Comparison of ENCODE assay signal across 8 mouse cellular contexts in genomic region chr2:114853715-114854530, GRCm38 (mm10).
DNase-seq lines count a peak whose midpoint lies in the region; ATAC-seq and TF ChIP-seq lines count a peak whose summit lies in the region.

No protein-coding gene starts in this region.

- DNase-seq in adrenal gland, postnatal 4 days (ENCODE audit: low spot score in 2 of 2), result peak; percentile 28 to 55
- peak; percentile 85 for DNase-seq in kidney, postnatal 14 days
- DNase-seq in liver, embryonic 14.5 days (ENCODE audit: low read depth in 3 of 3, low spot score in 3 of 3), result peak in 1 of 3 experiments; percentile 1
- peak; percentile 12 for DNase-seq in ovary, adult 18-20 months (ENCODE audit: low spot score)
- peak; percentile 74 for DNase-seq in urinary bladder, postnatal 14 days (ENCODE audit: low spot score)

- H3K4me3 ChIP-seq in C2C12 (ENCODE audit: insufficient read depth, poor library complexity, severe bottlenecking), result no peak overlapping the region
- no peak overlapping the region for H3K4me3 ChIP-seq in embryonic facial prominence, embryonic 13.5 days
- no peak overlapping the region for H3K4me3 ChIP-seq in heart, embryonic 16.5 days (ENCODE audit: low read length)
- no peak overlapping the region for H3K4me3 ChIP-seq in liver, embryonic 14.5 days (ENCODE audit: insufficient read depth in 1 of 2, low read depth in 2 of 2, low read length in 2 of 2)

- WGBS in embryonic facial prominence, embryonic 13.5 days, result 26% methylated on average over 13 of the region's 13 CpGs
- WGBS in heart, embryonic 16.5 days, result 43% methylated on average over 13 of the region's 13 CpGs
- 45% methylated on average over 13 of the region's 13 CpGs for WGBS in liver, embryonic 14.5 days (ENCODE audit: insufficient replicate concordance)

- no peak overlapping the region for H3ac ChIP-seq in C2C12 (ENCODE audit: control insufficient read depth, insufficient read length, low read depth)

- peaks cover 4% of the 10 kb centered on the region; the same call in 1 of the 2 replicates for H3K4me1 ChIP-seq in embryonic facial prominence, embryonic 13.5 days
- H3K4me1 ChIP-seq in heart, embryonic 16.5 days (ENCODE audit: control insufficient read depth, insufficient read depth, low read length), result no peaks in the 10 kb centered on the region
- no peaks in the 10 kb centered on the region for H3K4me1 ChIP-seq in liver, embryonic 14.5 days (replicated peaks; ENCODE audit: control insufficient read depth in 2 of 2, insufficient read depth in 2 of 2, low read length in 1 of 2)

- H3K36me3 ChIP-seq in C2C12 (ENCODE audit: control insufficient read depth, insufficient read depth), result no peaks in the 10 kb centered on the region
- no peaks in the 10 kb centered on the region for H3K36me3 ChIP-seq in embryonic facial prominence, embryonic 13.5 days
- no peaks in the 10 kb centered on the region for H3K36me3 ChIP-seq in heart, embryonic 16.5 days (ENCODE audit: control insufficient read depth, insufficient read depth)
- no peaks in the 10 kb centered on the region for H3K36me3 ChIP-seq in liver, embryonic 14.5 days (replicated peaks; ENCODE audit: control insufficient read depth, insufficient read depth, low read depth)

- H3K79me3 ChIP-seq in C2C12 (ENCODE audit: low read depth), result no peaks in the 10 kb centered on the region

- TF ChIP-seq CTCF in C2C12 (IDR thresholded peaks at IDR 0.05; ENCODE audit: control insufficient read depth, insufficient read depth, insufficient read length), result peak; percentile 59
- peak; percentile 72 for TF ChIP-seq CTCF in liver, embryonic 14.5 days (IDR thresholded peaks at IDR 0.05; ENCODE audit: low read depth)

- no peaks in the 10 kb centered on the region for H3K27me3 ChIP-seq in C2C12 (ENCODE audit: control insufficient read depth, insufficient read depth, insufficient read length)
- H3K27me3 ChIP-seq in embryonic facial prominence, embryonic 13.5 days, result no peaks in the 10 kb centered on the region
- no peaks in the 10 kb centered on the region for H3K27me3 ChIP-seq in heart, embryonic 16.5 days (ENCODE audit: control insufficient read depth, insufficient read depth, low read length)
- no peaks in the 10 kb centered on the region for H3K27me3 ChIP-seq in liver, embryonic 14.5 days (ENCODE audit: control insufficient read depth, insufficient read depth, low read length)

- H3K9me3 ChIP-seq in embryonic facial prominence, embryonic 13.5 days, result no peaks in the 10 kb centered on the region
- no peaks in the 10 kb centered on the region for H3K9me3 ChIP-seq in heart, embryonic 16.5 days (replicated peaks; ENCODE audit: control insufficient read depth, low read length)
- no peaks in the 10 kb centered on the region for H3K9me3 ChIP-seq in liver, embryonic 14.5 days (ENCODE audit: control insufficient read depth, low read length)

- H3K79me2 ChIP-seq in C2C12 (ENCODE audit: control insufficient read depth, insufficient read depth), result no peaks in the 10 kb centered on the region

- peak; percentile 78 for ATAC-seq in embryonic facial prominence, embryonic 13.5 days (ENCODE audit: insufficient number of reproducible peaks, insufficient read depth, low FRiP score, low TSS enrichment, low read depth)
- ATAC-seq in heart, embryonic 16.5 days (replicated peaks; ENCODE audit: extremely low read depth, insufficient read depth, low FRiP score), result peak; percentile 41; the same call in 1 of the 2 replicates
- ATAC-seq in liver, embryonic 14.5 days (ENCODE audit: insufficient read depth), result no peak

- peak overlapping the region; percentile 28 for H3K4me2 ChIP-seq in embryonic facial prominence, embryonic 13.5 days
- no peak overlapping the region for H3K4me2 ChIP-seq in heart, embryonic 16.5 days (ENCODE audit: low read depth, low read length)
- H3K4me2 ChIP-seq in liver, embryonic 14.5 days (ENCODE audit: low read depth), result no peak overlapping the region

- no peak overlapping the region for H3K9ac ChIP-seq in embryonic facial prominence, embryonic 13.5 days
- H3K9ac ChIP-seq in heart, embryonic 16.5 days (ENCODE audit: low read length), result no peak overlapping the region
- no peak overlapping the region for H3K9ac ChIP-seq in liver, embryonic 14.5 days (replicated peaks)

- TF ChIP-seq EP300 in liver, embryonic 14.5 days (IDR thresholded peaks at IDR 0.05; ENCODE audit: low read depth), result no peak

- H3K27ac ChIP-seq in embryonic facial prominence, embryonic 13.5 days, result no peak overlapping the region
- no peak overlapping the region for H3K27ac ChIP-seq in heart, embryonic 16.5 days (ENCODE audit: low read length)
- H3K27ac ChIP-seq in liver, embryonic 14.5 days, result no peak overlapping the region

TF ChIP-seq in C2C12, 6 proteins besides CTCF, POLR2A, EP300 and RAD21:
- TF ChIP-seq CEBPB (IDR thresholded peaks at IDR 0.05; ENCODE audit: low read depth) (no peak), USF1 (IDR thresholded peaks at IDR 0.05; ENCODE audit: low read depth) (no peak), MYOD1 (IDR thresholded peaks at IDR 0.05; ENCODE audit: control insufficient read depth, insufficient read length, low read depth) (no peak), MAX (IDR thresholded peaks at IDR 0.05) (no peak), MYOG (IDR thresholded peaks at IDR 0.05; ENCODE audit: control insufficient read depth, extremely low read depth, insufficient read length) (no peak), FOSL1 (IDR thresholded peaks at IDR 0.05; ENCODE audit: insufficient read depth, low read length, poor library complexity, severe bottlenecking) (no peak)
